Mouse (Mus musculus): ENCODE data around the gene Map4k5.

Gene Map4k5

DNA sequence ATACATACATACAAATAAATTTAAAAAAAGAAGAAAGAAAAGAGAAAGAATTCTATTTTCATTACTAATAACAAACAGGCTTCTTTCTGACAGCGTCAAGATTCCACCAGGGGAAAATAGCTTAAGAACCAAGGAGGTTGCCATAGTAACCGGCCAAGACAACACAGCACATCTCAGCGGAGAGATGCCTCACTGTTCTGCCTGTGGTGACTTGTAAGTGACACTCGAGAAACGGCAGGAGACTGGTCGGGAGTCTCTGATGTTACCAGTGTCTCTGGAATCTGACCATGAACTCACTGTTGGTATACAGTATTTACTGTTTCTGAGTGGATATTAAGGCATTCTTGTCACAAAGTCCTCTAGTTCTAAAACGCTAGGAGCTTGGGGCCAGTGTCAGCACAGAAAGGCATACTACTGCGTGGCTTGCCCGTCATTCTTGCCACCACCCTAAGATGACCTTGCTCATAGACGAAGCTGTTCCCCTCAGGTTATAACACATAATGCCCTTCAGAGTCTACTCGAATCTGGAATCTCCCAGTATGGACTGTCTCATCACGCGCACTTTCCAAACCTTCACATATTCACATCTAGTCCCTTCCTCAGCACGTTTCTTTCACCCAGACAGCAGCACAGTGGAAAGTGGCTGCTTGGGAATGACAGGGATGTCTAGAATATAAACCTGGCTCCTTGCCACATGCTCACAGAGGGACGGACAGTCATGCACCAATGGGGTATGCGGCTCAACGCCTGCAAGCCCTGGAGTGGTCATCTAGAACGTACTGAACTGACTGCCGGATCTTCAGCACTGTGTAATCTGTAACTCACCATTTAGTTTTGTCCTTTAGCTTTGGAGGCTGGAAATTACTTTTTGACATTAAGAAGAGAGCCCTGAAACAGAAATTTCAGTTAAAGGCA, 49.2 kb downstream of the Map4k5 start:
- DNase-seq (ENCODE audit: low read depth) = no peak

DNA sequence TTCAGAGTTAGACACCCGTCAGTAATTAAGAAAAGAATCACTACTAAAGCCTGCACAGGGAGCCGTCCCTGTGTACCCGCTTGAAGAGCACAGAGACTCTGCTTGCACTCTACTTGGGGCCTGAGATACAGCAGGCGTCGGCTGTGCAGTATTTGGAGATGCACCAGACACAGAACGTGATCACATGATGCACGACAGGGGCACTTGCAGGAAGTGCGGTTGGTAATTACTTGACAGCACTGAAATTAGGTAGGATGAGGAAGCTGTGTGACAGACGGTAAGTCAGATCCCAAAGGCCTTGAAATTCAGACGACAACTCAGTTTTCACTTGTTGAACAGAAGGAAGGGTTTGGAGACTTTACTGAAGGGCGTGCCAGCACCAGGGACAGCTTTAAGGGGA, 54.6 kb downstream of the Map4k5 start:
- no peak for DNase-seq (ENCODE audit: low read depth)

- no peak for DNase-seq (ENCODE audit: low read depth)
Measured at GRCm38 (mm10) chr12:69833982-69834604, 58.9 kb downstream of the Map4k5 start.

GRCm38 (mm10) chr12:69831239-69831910, 61.6 kb downstream of the Map4k5 start:
- no peak for DNase-seq (ENCODE audit: low read depth)

GRCm38 (mm10) chr12:69828214-69828613, 64.8 kb downstream of the Map4k5 start:
- DNase-seq (ENCODE audit: low read depth) = no peak

- no peak for DNase-seq (ENCODE audit: low read depth)
Measured at GRCm38 (mm10) chr12:69824881-69825597, 68.0 kb downstream of the Map4k5 start.

DNA sequence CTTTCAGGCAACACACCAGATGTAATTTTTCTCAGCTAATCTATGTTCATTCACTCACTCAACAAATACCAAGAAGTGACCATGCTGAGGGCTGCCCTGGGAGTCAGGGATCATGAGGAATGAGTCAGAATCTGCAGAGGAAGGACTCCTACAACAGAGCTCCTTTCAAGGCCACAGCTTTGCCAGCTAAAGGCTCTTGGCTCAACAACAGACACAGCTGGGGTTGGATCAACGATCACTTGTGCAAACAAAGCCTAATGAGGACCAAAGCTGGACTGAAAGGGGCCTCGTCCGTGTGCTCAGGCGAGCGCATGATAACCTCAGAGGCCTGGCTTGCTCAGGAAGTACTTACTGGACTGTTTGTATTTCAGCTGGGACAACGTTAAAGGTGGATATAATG, 78.7 kb downstream of the Map4k5 start:
- peak; percentile 98 for DNase-seq (ENCODE audit: low read depth)

GRCm38 (mm10) chr12:69813596-69813995, 79.4 kb downstream of the Map4k5 start:
- no peak for DNase-seq (ENCODE audit: low read depth)

- DNase-seq (ENCODE audit: low read depth) = no peak
Measured at GRCm38 (mm10) chr12:69812986-69813385, 80.0 kb downstream of the Map4k5 start.

DNA sequence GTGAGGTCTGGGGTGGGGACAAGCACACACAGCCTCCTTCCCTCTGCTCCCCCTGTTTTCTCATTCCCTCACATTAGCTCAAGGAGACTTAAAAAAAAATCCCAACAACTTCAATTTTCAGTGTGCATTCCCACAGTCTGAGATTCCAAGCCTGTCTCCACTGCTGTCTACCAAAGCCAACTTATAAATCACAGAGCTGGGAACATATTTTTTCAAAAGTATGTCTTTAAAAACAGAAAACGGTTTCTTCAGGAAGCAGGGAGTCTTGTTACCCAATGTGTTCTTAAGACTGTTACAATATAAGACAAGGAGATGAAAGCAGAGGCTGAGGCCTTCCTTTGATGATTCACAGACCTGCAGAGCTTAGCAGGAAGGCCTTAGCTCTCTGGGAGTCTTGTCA, 81.0 kb downstream of the Map4k5 start:
- DNase-seq (ENCODE audit: low read depth) = peak; percentile 76

GRCm38 (mm10) chr12:69809439-69809838, 83.6 kb downstream of the Map4k5 start:
- DNase-seq (ENCODE audit: low read depth) = no peak

DNA sequence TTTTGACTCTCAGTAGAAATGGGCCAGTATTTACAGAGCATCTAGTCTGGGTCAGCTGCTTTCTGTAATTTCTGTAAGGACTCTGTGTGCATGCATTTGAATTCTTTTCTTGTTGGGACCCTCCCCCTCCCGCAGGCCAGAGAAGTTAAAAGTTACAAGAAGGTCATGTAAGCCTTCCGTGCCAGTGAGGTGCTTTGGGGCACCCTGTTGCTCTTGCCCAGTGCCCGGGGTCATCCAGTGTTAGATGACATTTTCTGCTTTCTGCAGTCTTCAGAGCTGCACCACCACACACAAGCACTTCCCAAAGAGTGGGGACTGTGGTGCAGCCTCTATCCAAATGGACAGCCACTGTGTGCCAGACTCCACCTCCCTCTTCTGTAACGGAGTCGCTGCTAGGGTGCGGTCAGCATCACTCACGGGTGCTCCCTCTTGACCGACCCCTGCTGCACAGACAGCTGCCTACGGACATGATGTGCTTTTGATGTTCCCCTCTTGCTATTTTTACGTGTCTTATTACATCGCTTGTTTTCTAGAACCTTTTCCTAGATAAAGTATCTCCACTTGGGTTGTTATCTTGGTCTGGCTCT, 85.5 kb downstream of the Map4k5 start:
- no peak for DNase-seq (ENCODE audit: low read depth)

GRCm38 (mm10) chr12:69805148-69805547, 87.9 kb downstream of the Map4k5 start:
- no peak for DNase-seq (ENCODE audit: low read depth)

GRCm38 (mm10) chr12:69804393-69805070, 88.5 kb downstream of the Map4k5 start:
- DNase-seq (ENCODE audit: low read depth) = no peak

GRCm38 (mm10) chr12:69803196-69803595, 89.8 kb downstream of the Map4k5 start:
- DNase-seq (ENCODE audit: low read depth) = no peak

GRCm38 (mm10) chr12:69800586-69800985, 92.4 kb downstream of the Map4k5 start:
- DNase-seq (ENCODE audit: low read depth) = no peak

DNA sequence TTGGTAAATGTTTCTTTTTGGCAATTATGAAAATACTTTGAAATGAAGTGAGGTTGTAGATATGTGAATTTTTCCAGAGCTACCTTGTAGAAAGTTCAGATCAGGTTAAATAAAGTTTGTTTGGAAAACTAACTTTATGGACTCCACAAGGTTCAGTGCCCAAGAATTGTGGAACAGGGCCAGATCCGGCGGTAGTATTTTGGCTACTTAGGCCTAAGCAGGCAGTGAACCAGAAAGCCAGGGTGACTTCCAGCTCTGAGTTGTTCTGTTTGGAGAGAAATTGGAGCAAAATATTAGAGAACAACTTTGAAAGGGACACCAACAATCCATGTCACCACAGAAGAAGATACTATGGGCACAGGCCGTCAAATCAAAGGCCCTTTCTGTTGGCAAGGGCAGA, 96.7 kb downstream of the Map4k5 start:
- DNase-seq (ENCODE audit: low read depth) = no peak

DNA sequence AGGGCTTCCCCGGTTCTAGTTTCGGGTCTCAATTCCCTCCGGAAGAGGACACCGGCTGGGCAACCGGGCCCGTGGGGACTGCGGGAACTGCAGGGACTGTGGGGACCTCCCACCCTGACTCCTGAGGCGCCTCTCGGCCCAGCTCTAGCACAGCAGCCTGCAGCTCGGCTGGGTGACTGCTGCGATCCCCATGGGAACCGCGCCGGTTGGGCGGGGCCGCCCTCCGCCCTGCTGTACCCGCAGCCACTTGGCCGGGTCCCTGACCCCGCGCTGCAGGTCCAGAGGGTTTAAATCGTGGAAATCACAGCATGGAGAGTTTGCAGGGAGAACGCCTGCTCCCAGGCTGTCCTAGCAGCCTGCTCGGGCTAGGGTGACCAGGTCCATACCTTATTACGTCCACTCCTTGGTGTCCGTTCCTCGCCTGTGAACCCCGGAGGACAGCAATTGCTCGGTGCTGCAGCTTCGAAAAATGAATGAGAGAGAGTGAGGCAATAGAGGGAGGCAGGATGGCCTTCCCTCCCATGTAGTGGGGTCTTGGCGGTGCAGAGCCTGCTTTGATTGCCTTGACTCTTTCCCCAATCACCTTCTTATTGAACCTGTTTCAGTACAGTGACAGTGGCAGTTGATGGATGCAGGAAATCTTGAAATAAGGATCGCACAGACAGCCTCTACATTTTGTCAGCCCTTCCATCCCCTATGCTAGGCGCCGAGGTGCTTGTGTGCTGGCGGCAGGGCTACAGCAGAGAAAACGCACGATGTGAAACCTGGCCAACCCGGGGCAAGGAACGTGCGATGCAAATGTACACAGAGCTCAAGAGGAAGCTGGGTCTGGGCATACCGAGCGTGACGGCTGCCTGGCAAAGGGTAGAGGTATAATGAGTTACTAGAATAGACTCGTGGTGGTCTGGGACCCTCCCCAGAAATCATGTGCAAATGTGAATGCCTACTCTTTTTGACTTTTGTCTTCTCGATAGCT, 102.2 kb downstream of the Map4k5 start, which contains the start of gene Cdkl1:
Gene Cdkl1 (minus strand): TSS at position 738 of the 976 bp plus-strand sequence.
- DNase-seq (ENCODE audit: low read depth) = no peak

GRCm38 (mm10) chr12:69789766-69790529, 103.1 kb downstream of the Map4k5 start:
- no peak for DNase-seq (ENCODE audit: low read depth)
